Mouse (Mus musculus) thymus, adult 18-20 months (tissue): Measurements from ENCODE around the gene Defa35.
"Not testable (repeated sequence)": the region's sequence is repeated elsewhere in the genome, so short reads cannot be mapped to it uniquely, and the experiment has no call there.

Experiments used
- DNase-seq, 2 experiments: peaks; one replicate each; pipeline ENCODE4 v3.0.0; 2022; ENCODE audit warnings: mixed read lengths in 2 of 2

The Defa35 gene

DNA sequence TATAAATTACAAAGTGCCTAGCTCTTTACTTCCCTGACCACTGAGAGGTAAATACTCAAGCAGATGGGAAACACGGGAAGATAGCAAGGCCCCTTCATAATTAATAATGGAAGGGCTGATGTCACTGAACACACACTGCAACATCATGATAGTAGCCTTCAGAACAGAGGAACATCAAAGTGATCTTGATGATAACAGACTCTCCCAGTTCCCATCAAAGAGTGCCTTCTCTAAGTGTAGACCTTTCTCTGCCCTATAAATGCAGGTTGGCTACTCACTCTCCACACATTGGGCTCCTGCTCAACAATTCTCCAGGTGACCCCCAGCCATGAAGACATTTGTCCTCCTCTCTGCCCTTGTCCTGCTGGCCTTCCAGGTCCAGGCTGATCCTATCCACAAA is at the start of gene Defa35:
Gene Defa35, plus strand, starts transcription at position 301 of the 400 bp plus-strand sequence.
- not testable (repeated sequence) for DNase-seq

DNA sequence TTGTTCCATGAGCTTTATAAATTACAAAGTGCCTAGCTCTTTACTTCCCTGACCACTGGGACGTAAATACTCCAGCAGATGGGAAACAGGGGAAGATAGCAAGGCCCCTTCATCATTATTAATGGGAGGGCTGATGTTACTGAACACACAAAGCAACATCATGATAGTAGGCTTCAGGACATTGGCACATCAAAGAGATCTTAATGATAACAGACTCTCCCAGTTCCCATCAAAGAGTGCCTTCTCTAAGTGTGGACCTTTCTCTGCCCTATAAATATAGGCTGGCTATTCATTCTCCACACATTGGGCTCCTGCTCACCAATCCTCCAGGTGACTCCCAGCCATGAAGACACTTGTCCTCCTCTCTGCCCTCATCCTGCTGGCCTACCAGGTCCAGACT is 39.6 kb upstream of the Defa35 start, which contains the start of gene Defa21:
Gene Defa21, plus strand, starts transcription at position 301 of the 400 bp plus-strand sequence.
- not testable (repeated sequence) for DNase-seq

DNA sequence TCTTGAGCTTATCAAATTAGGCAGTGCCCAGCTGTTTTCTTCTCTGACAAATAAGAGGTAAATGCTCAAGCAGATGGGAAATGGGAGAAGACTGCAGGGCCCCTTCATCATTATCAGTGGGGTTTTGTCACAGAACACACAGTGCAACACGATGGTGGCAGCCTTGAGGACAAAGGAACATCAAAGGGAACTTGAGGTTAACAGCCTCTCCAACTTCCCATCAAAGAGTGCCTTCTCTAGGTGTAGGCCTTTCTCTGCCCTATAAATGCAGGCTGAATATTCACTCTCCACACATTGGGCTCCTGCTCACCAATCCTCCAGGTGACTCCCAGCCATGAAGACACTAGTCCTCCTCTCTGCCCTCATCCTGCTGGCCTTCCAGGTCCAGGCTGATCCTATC is 10.1 kb upstream of the Defa35 start, which contains the start of gene Defa23:
Gene Defa23, plus strand, starts transcription at position 301 of the 400 bp plus-strand sequence.
- not testable (repeated sequence) for DNase-seq

DNA sequence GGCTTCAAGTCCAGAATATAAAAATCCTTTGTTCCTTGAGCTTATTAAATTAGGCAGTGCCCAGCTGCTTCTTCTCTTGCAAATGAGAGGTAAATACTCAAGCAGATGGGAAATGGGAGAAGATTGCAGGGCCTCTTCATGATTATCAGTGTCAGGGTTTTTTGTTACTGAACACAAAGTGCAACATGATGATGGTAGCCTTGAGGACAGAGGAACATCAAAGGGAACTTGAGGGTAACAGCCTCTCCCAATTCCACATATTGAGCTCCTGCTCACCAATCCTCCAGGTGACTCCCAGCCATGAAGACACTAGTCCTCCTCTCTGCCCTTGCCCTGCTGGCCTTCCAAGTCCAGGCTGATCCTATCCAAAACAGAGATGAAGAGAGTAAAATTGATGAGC is 19.3 kb downstream of the Defa35 start, which contains the start of gene Defa25:
Gene Defa25, plus strand, starts transcription at position 301 of the 400 bp plus-strand sequence.
- DNase-seq: not testable (repeated sequence)

DNA sequence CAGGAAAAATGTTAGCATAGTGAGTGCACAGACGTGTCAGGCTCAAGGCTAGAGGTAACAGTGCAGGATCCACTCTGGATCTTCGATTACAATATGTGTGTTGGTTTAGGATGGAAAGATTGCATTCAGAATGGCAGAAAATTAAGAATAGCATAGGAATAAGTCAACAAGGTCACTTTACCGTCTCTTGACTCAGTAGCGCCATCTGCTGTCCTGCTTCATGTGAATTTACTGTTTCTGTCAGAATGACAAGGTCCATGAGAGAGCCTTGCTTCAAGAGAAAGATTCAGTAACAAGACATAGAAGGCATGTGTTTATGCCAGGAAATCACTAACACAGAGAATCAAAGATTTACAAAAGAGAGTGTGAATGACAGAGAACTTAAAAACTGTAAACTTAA is 28.3 kb downstream of the Defa35 start:
- no peak for DNase-seq

DNA sequence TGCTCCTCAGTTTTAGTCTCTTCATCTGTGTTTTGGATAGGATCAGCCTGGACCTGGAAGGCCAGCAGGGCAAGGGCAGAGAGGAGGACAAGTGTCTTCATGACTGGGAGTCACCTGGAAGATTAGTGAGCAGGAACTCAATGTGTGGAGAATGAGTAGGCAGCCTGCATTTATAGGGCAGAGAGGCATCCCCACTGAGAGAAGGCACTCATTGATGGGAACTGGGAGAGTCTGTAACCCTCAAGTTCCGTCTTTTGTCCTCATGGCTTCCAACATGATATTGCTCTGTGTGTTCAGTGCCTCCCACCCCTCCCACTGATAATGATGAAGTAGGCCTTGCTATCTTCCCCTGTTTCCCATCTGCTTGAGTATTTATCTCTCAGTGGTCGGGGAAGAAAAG is 31.1 kb downstream of the Defa35 start, which contains the start of gene Gm14851:
Gene Gm14851, minus strand, starts transcription at position 101 of the 400 bp plus-strand sequence.
- DNase-seq: not testable (repeated sequence)
